Mouse (Mus musculus) kidney, adult 2 months (tissue): ENCODE measurements around the gene Cox5b.

ENCODE experiments used
- CTCF ChIP-seq: fragments of 200-500 bp; conservative IDR thresholded peaks from 2 replicates; pipeline ENCODE4 v1.5.1; 2011; ENCODE audit warnings: low read depth, mild to moderate bottlenecking, control low read depth, low read length, moderate library complexity, mixed read lengths; ENCODE audit not compliant: insufficient read depth, insufficient read length
- POLR2A ChIP-seq: fragments of 200-500 bp; IDR thresholded peaks from one replicate; pipeline ENCODE4 v1.6.1; 2011; ENCODE audit warnings: low read depth, low read length, control low read depth

GRCm38 (mm10) chr1:36707166-36707565 is 15.9 kb downstream of the Cox5b start:
- TF ChIP-seq POLR2A: no peak
- no peak for TF ChIP-seq CTCF
